Mouse (Mus musculus) layer of hippocampus, adult 8-10 months (tissue): ENCODE measurements around the gene Zfp541. TPM values are rescaled to one million over a fixed set of nuclear protein-coding genes. Genes with fewer than 3 reads are reported as not detected.
A peak's percentile ranks its signal among the peaks of the same experiment; 100 is the strongest.

Source experiments
- DNase-seq, 2 experiments: peaks; one replicate each; pipeline ENCODE4 v3.0.0; 2022; ENCODE audit warnings: low spot score in 2 of 2
- total RNA-seq, 4 experiments: library from RNA; stranded (reverse); gene quantifications; 2 replicates each; pipeline ENCODE4 v1.2.4; 2022

The Zfp541 gene
- total RNA-seq: under 1 TPM; 0.67 to 0.98 (median 0.84) TPM

DNA sequence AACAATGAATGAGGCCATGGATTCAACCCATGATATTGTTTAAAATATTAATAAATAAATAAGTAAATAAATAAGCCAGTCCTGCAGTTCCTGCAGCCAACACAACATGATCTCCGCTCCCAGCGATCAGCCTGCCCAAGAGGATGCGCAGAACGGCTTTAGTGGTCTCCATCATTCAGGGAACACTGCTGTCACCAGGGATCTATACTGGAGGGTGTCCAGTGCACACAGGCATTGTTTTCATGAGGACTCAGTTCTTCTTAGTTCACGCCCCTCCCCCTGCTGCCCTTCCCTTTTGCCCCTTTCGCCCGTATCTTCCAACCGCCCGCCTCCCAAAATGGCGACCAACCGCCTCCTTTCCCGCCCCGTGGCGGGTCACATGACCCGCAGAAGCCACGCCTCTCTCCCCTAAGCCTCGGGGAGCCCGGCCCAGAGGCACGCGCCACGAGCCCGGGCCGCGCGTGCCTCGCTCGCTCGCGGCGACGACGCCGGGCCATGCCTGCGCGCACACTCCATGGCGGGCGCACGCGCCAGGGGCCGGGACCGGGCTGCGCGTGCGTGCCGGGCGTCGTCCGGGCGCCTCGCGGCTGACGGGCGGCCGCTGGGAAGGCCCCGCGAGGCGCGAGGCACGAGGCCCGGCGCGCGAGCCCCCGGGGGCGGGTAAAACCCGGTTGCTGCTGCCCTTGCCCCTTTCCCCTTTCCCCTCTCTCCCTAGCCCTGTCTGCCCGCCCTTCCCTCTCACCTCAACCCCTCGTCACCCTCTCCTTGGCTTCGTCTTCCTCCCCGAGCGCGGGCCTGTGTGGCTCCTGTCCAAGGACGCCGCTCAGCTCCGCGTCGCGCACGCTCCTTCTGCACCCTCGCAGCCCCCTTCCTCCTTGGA lies at the start of gene Zfp541:
Zfp541 (plus strand) TSS at position 596 of the 880 bp plus-strand sequence.
- DNase-seq: no peak

- DNase-seq: no peak
These were observed 48.9 kb upstream of the Zfp541 start for GRCm38 (mm10) chr7:16012576-16013263.

DNA sequence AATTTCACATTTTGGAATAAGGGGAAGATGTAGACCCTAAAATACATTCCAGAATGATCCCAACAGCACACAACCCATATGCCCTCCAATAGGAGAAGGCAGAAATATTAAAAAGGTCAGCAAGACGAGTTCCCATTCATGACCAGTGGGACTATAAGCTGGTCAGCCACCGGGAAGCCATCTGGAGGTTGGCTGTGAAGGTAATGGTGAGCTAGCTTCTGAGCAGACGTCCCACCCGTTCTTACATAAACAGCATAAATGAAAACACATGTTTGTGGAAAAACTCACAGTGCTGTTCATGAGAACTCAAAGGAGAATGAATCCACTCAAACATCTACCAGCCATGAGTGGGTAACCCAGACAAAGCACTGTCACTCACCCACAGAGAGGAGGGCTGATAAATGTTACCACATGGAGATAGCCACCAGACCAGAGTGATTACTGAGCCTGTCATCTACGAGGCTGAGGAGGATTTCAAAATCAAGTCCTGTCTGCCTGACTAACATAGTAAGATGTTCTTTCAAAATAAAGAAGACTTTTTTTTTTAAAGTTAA lies 47.8 kb upstream of the Zfp541 start:
- no peak for DNase-seq

DNA sequence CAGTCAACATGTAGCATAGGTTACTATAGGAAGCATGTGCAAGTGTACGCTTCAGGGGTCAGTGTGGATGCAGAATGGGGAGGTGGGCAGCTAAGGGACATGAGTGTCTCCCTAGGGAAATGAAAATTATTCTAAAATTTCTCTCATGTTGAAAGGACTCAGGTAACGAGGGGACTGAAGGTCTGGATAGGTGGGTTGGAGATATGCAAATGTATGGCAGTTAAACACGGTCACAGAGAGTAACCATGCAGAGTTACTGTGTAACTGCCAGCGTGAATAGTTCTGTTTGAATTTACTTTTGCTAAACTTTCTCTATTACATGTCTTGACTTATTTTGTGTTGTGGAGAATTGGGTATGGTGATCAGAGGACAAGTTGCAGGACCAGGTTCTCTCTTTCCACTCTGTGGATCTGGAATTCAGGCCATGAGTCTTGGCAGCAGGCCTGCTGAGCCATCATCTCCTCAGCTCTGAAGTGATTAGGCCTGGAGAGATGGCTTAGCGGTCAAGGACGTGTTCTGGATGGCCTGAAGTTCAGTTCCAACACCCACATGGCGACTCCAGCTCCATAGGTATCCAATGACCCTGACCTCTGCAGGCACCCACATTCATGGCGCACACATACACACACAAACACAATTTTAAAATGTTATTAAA lies 47.0 kb upstream of the Zfp541 start:
- DNase-seq: no peak

- no peak for DNase-seq
These were observed 46.2 kb upstream of the Zfp541 start for GRCm38 (mm10) chr7:16015384-16015783.

DNA sequence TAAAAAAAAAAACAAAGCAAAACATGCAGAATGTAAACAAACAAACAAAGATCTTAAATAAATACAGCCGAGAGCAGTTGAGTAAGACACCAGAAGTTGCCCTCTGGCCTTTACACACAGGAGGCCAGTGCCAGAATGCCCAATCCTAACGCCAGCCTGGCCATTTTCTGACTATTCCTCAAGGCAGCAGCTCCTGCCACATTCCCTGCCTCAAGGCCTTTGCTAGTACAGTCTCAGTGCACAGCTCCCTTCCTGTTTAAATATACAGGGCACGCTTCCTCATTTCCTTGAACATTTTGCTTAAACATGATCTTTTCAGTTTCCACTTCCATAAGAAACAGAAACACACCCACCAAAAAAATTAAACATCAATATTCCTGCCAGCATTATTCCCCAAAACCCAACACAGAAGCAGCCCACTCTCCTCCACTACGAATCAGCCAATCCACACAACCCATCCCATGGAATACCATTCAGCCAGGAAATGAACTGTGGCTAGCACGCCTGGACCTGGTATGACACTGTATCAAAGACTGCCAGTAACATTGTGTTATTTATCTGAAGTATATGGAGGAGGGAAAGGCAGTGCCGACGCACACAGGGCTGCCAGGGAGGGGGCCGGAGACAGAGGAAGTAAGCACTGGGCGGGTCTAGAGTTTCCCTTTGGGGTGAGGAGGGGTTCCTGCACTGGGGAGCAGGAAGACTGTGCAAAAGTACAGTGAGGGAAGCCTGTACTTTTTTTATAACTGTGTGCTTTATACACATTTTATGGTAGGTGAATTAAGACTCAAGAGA lies 43.4 kb upstream of the Zfp541 start:
- DNase-seq: no peak

GRCm38 (mm10) chr7:16019256-16020094 lies 42.1 kb upstream of the Zfp541 start:
- no peak for DNase-seq

- DNase-seq: no peak
These were observed 36.9 kb upstream of the Zfp541 start for GRCm38 (mm10) chr7:16024603-16025222.

- DNase-seq: peak; percentile 32 to 38
These were observed 33.3 kb upstream of the Zfp541 start for GRCm38 (mm10) chr7:16028102-16028927.

DNA sequence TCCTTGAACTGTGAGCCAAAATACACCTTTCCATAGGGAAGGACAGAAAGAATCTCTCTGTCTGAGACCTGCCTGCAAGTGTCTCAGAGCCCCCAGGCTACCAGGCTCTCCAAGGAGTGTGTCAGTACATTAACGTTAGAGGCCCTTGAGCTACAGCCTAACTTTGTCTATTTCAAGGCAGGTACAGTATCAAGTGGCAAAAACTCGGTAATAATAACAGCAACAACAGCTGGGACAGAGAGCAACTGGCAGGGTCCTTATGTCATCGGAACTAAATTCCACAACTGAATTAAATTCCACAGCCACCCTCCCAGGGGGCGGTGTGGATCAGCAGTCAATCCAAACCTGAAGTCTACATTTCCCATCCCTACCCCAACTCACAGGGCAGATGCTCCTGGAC lies 30.5 kb upstream of the Zfp541 start:
- no peak for DNase-seq

DNA sequence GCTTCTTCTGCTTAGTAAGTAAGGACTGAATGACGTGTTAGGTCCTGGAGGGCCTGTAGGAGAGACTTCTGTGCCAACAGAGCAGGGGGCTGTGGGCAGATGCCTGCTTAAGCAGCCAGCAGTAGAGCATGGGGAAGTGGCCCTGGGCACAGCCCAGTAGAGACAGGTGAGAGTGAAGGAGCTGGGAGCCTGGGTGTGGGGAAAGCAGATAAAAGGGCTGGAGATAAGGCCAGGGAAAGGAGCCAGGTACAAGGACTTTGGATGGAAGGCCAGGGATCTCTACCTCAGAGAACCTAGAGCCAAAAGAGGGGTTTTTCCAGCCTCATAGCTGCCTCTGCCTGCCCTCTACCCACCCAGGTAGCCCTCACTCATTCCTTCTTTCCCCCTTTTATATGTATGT lies 28.6 kb upstream of the Zfp541 start:
- DNase-seq: no peak

DNA sequence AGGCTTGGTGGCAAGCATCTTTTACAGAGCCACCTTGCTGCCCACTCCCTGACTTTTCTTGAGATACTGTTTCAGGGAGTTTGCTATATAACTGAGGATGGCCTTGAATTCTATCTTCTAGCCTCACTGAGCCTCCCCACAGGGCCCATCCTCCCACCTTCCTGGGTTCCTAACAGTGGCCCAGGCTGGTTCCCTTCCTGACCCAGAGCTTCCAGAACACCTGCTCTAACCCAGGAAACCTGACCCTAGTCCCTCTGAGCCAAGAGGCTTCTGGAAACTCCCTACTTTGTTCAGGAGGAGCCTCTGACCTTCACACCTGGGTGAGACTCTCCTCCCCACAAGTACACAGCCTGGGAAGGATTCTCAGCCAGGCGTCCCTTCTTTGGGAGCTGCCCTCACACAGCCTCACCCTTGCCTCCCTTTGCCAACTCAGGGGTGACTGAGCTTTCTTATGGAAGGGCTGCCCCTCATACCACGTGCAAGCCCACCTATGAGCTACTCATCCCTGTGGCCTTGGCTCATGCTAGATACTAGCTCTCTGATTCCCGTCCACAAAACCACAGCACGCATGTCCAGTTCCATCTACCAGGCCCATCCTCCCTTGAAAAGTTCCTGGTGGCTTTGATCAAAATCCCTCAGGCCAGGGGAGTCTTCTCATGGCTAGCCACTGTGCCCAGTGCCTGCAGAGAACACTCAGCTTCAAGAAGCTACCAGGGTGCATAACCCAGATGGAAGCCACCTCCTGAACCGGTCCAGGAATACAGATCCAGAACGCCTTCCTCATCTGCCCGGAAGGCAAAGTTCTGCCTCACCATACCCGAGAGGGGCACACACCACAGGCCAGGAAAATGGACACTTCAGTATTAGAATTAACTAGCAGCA lies 27.8 kb upstream of the Zfp541 start:
- DNase-seq: no peak

GRCm38 (mm10) chr7:16036972-16037371 lies 24.6 kb upstream of the Zfp541 start:
- no peak for DNase-seq

DNA sequence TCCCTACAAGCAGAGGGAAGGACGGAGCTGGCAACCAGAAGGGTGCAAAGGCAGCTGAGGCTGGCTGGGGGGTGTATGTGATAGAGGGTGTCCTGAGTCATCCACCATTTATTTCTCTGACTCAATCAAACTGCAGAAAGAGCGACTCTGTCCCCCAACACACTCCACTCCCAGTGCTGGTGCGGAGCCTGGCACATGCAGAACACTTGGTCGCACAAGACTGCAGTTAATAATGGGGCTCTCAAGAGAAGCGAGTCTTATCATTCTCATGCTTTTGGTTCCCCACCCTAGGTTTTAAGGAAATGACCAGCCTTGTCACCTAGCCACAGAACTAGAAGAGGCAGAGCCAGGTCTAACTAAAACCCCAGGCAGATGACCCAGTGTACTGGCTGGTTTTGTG lies 22.3 kb upstream of the Zfp541 start:
- no peak for DNase-seq

DNA sequence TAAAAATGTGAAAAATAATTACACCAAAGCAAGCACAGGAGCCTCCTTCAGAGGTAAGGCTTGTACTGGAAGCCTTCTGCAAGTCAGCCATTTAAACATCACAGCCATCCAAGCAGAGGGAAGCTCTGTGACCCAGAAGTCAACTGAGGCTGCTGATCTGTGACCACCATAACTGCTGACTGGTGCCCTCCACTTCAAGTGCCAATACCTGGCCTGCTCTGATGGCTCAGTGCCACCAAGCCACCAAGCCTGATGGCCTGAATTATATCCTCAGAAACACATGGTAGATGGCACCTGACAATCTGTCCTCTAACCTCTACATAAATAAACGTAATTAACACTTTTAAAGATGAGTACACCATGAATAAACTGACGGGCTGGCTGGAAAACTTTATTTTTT lies 20.4 kb upstream of the Zfp541 start:
- DNase-seq: no peak

- DNase-seq: no peak
These were observed 18.5 kb upstream of the Zfp541 start for GRCm38 (mm10) chr7:16042850-16043775.
